Mouse (Mus musculus) c-Kit-negative CD71-positive TER-119-positive erythroid progenitor cells, embryonic 14.5 days (primary cell): ENCODE measurements around the gene Cers2.
A peak's percentile ranks its signal among the peaks of the same experiment; 100 is the strongest.
"Not testable (repeated sequence)": the region's sequence is repeated elsewhere in the genome, so short reads cannot be mapped to it uniquely, and the experiment has no call there.

Source experiments
- DNase-seq: peaks from one replicate; pipeline ENCODE4 v3.0.0-alpha.2; 2013; ENCODE audit warnings: low read depth, low spot score

Cers2 gene

DNA sequence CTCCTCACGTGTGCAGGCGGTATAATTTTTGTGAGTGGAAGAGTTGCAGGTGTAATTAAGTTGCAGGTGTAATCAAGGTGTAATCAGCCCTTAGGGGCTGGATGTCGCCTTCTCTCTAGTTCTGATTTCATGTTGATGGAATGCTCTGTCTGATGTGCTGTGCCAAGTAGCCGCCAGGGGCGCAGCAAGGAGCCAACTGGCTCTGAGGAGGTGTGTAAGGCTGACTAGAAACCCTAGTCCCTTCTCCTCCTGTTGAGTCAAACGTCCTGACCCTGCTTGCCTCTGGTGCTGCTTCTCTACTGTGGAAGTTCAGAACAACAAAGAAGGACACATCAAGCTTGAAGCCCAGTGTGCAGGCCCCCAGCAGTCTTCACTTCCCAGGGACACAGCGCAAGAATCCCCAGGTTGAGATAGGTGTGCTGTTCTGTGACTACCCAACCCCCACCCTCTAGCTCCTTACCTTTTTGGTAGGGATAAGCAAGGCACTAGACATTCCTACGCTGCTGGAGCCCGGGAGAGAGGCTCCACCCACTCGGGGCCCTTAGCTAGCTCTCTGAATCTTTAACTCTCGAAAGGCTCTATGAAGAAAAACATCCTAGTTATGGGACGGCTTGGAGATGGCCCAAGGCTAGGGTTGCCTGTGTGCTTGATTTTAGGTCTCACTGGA, 3.0 kb downstream of the Cers2 start:
- DNase-seq, result no peak

DNA sequence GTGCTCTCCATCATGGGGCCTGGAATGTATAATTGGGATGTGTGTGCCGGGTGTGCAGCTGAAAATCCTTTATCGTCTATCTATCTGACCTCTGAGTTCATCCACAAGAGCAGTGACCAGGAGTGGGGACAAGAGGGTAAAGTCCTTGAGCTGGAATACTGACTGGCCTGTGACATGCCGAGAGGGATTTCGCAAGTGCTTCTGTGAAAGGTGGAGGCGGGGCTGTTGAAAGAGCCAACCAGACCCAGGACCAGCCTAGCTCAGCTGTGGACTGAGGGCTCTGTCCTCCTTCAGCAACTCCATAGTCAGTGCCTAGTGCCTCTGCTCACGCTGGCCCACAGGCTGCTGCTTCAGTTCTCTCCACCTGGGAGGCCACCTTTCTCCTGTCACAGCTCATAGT, 4.0 kb downstream of the Cers2 start:
- no peak for DNase-seq

DNA sequence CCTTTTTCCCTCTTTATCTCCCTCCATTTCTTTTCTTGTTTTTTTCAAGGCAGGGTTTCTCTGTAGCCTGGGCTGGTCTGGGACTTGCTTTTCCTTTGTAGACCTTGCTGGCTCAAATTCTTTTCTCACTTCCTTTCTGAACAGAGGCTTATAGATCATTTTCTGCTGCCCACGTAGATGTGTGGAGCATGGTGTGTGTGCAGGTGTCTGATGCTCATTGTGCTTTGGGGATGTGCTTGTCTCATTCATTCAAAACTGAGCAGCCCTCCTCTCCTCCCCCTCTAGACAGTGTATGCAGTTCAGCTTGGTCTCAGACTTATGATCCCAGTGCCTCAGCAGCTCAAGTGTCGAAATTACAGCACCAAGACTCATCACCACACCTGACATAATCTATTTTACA, 4.5 kb downstream of the Cers2 start:
- no peak for DNase-seq

DNA sequence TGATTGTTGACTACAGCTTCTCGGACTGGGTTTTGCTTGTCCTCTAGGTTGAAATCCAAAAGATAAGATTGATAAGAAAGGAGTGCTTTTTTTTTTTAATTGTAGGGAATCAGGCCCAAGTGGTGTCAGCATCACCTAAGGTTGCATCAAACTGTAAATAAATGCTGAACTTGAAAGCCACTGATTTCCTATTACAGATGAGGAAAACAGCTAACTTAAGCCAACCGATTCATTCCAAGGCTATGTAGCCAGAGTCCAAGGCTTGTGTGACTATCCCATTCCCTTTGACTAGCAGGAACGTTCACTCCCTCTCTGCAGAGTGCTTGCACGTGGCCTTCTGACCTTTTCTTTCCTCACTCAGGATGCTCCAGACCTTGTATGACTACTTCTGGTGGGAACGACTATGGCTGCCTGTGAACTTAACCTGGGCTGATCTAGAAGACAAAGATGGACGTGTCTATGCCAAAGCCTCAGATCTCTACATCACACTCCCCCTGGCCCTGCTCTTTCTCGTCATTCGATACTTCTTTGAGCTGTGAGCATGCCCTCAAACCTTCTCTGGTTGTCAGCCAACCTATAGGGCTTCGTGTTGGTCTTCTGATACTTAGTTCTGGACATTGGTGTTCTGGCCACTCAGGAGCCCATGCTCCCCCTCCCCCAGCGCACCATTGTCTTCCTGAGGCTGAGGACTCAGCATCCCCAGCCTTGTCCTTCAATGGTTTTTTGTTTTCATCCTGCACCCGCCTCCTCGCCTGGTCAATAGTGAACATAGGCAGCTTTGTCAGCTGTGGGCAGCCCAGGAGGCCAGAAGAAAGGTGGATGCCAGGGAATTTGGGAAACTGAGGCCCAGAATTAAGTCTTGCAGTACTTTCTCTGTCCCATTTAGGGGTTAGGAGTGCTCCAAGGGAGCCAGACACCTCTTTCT, 5.4 kb downstream of the Cers2 start:
- DNase-seq, result no peak

DNA sequence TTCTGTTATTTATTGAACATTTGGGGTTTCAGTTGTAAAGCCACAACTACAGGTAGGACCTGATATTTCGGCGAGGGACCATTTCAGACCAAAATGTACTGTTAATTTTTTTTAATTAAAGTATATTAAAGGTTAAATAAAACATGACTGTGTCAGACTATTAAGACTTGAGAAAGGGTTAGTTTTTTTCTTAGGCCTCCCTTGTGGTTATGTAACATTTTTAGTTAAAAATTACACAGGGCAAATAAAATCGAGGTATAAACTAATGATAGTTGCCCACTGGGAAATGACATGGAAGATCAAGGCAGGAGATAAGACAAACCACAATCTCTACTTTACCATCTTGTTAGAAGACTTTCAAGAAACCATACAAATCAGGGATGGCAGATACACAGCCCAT, 8.8 kb downstream of the Cers2 start:
- DNase-seq, result no peak

DNA sequence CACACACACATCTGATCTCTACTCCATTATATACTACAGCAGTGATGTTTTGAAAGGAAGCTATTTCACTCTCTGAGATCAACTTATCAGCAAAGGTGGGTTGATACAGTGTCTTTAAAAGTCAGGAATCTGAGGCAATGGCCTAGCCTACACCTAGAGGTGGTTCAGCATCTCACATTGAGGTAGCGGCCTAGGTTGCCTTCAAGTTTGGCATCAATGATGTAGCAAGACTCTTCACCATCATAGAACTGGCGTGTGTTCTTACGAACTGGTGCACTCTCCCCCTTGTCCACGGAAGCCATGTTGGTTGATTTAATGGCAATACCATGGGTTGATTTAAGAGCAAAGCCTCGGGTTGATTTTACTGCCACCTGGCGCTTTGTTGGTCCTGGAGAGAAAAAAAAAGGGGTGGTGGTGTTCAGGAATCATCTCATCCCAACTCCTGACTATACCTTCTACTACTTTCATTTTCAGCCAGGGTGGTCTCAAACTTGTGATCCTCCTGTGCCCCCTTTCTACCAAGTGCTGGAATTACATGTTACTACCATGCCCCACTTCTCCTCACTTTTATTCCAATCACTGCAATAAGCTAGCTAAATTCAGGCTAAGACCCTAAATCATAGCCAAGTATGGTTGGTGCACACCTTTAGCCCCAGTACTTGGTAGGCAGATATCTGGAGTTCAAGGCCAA, 10.0 kb downstream of the Cers2 start:
- no peak for DNase-seq

DNA sequence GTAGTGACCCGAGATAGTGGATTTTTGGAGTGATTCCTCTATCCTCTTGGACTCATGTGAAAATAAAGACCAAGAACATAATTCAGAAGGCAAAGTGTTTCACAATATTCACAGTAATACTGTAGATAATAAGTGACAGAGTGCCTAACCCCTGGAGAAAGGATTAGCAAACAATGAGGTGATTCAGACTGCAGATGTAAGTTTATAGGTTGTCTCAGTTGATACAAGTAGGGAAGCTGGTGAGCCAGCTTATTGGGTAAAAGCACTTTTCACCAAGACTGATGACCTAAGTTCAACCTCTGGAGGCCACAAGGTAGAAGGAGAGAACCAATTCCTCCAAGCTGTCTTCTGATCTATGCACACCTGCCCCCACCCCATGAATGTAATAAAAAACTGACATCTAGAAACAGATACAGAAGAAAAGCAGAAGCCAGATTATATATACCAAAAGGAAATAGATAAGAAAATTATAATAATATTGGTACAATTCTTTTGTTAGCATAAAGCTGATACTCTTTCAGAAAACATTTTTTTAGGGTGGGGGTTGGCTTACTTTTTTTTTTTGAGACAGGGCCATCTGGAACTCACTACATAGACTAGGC, 14.3 kb downstream of the Cers2 start:
- no peak for DNase-seq

DNA sequence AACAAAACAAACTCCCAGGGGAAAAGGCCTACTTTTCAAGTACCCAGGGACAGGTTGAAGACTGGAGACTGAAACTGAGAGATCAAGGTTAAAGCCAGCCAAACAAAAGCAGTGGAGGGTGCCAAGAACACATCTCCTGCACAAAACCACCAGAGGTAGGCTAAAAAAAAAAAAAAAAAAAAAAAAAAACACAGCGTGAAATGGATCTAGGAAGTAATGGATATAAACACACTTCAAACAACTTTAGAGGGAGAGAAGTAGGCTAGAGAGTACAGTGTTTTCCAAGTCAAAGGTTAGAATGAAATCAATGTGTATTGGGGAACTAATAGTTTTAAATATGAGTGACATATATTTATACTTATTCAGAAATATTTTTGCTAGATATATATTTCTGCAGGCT, 16.9 kb downstream of the Cers2 start:
- no peak for DNase-seq

DNA sequence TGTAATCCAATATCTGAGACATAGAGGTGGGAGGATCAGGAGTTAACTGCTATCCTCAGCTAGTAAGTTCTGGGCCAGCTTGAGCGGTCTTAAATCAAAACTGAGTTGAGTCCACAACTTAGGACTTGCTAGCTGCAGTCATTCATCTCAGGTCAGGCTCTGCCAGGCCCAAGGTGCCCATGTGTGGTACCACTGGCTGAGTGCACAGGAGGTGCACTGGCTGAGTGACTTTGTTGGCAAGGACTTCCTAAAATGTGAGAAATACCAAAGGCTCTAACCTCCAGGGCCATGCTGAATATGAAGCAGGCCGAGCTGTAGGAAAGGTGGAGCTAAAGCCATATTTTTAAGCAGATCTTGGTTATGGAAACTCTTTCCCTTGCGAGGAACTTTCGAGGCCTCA, 22.8 kb downstream of the Cers2 start:
- no peak for DNase-seq

DNA sequence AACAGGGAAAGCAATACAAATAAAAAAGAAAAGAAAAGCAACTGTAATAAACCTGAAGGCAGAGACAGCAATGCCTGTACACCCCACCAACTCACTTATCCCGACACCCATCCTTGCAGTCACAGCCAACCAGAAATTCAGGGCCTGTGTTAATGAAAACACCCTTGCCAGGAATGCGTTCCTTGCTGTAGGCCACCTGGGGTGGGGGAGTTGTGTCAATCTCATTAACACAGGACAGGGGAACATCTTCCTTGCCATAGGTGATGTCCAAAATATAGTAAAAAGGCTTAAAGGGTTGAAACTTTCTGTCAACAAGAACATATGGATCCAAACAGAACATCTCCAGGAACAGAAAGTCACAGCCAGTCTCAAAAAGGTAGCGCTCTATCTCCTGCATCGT, 23.7 kb downstream of the Cers2 start:
- no peak for DNase-seq

DNA sequence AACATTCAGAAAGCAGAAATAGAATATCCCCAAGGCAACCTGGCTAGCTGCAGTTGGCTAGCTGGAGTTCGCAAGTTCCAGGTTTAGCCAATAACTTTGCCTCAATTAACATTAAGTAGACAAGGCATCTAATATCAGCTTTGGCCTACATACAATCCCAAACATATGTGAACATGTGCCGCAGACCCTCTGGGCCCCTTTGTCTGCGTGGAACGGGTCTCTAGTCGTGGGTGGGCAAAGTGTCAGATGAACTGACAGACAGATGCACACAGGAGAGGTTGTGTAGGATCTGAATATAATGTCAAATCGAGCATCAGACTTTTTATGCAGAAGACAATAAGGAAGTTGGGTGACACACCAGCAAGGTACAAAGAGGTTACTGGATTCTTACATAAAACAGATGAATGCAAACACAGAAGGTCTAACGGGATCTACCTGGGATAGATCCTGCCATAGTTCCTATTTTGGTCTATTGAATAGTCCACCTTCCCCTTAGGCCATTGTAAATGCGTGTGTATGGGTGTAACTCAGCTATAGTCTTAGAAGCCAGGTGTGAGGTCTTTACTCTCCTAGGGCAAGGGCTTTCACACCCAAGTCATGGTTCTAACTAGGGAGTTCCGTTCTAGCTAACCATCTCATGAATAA, 28.9 kb downstream of the Cers2 start:
- not testable (repeated sequence) for DNase-seq

DNA sequence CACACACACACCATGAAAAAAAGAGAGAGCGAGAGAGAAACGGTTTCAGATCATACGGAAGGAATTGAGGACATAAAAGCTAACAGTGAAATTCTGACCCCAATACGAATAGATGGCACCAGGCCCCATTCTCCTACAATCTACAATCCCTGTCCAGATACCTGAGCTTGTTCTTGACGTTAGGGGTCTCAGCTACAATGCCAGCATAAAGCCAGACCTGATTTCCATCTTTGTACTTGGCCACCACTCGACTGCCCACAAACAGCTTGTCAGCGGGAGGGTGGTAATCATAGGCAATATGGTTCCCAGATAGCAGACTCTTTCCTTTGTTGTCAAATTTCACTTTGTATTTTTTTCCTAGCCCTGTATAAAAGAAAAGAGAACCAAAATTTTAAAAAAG, 31.9 kb downstream of the Cers2 start:
- DNase-seq, result no peak

DNA sequence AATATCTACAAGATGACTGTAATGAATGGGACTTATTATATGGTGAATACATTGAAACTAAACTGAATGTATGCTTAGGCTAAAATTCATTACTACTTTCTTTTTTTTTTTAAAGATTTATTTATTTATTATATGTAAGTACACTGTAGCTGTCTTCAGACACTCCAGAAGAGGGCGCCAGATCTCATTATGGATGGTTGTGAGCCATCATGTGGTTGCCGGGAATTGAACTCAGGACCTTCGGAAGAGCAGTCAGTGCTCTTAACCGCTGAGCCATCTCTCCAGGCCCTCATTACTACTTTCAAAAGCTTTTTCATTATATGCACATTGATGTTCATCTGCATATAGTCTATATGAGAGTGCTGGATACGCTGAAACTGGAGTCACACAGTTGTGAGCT, 33.8 kb downstream of the Cers2 start:
- not testable (repeated sequence) for DNase-seq

DNA sequence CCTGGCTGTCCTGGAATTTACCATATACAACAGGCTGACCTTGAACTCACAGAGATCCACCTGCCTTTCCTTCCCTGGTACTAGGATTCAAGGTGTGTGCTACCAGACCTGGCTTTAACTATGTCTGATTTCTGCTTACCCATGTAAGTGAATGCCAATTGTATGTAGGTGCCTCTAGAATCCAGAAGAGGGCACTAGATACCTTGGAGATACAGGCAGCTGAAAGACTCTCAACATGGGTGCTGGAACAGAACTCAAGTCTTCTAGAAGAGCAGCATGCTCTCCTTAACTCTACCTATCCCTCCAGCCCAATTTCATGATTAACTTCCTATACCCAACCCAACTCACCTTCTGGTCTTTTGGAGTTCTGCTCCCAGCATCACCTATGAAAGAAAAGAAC, 34.9 kb downstream of the Cers2 start:
- peak; percentile 33 for DNase-seq

DNA sequence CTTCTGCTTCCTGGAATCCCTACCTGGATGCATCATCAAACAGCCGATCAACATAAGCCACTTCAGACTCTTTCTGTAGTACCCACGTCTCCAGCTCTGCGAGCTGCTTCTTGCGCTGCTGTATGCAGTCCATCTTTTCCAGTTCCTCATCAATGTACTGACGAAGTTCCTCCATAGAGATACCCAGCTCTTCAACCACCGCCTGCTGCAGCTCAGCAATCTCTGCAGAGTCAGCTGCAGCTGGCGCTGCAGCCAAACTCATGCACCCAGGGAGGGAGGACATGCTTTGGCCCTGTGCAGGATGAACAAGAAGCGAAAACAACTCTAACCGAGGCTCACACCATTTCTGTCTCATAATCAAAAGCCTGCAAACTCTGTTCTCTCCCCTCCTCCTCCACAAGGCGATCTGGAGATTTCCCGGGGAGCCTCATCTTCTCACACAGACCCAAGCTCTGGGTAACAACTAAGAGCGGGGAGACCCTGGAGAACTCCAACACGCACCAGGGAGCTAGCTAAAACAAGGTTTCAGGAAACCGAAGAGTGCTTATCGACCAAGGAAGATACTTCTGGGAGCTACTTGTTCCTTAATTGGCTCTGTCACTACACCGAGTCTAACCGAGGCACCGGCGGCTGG, 41.4 kb downstream of the Cers2 start:
- DNase-seq, result not testable (repeated sequence)

DNA sequence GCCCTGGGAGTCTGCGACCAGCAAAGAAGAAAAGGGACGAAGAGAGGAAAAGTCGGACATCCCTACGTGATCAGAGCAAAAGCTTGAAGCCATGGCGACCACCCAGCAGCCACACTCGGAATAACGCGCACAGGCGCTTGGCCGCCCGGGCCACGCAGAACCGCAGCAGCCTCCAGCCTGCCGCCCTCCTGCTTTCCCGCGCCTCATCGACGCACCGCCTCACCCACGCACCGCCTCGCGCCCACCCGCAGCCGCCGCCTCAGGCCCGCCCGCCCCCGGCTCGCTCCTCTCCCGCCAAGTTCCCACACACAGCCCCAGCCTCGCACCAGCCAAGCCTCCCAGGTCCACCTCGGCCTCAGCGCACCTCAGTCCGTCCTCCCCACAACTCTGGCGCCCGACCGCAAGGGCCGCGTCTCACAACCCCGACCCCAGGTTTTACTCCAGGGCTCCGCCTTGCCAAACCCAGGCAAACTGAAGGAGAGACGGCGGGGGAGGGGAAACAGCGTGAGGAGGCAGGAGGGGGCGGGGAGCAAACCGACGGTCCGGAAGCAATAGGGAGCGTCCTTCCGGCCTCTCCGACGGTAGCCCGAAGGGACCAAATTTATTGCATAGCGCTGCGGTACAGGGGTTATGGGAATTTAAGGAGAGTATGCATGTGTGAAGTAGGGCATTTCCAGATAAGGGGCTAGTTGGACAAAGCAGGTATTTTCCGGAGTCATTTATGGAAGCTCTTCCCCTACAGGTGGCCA, 42.3 kb downstream of the Cers2 start, which contains the start of gene Setdb1:
Setdb1 (minus strand) TSS at position 502 of the 749 bp plus-strand sequence.
- DNase-seq, result peak; percentile 90

DNA sequence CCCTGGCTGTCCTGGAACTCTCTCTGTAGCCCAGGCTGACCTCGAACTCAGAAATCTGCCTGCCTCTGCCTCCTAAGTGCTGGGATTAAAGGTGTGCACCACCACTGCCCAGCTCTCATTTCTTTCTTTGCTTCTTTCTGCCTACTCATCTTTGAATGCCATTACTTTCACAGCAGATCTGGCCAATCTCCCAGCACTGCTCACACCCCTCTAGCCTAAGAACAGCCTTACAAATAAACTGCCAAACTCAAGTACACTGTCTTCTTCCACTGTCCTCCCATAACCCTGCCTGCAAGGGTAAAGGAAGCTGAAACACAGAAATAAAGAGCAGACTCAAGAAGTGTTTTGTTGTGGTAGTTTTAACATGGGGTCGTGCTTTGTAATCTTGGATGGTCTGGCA, 43.2 kb downstream of the Cers2 start:
- DNase-seq, result no peak

DNA sequence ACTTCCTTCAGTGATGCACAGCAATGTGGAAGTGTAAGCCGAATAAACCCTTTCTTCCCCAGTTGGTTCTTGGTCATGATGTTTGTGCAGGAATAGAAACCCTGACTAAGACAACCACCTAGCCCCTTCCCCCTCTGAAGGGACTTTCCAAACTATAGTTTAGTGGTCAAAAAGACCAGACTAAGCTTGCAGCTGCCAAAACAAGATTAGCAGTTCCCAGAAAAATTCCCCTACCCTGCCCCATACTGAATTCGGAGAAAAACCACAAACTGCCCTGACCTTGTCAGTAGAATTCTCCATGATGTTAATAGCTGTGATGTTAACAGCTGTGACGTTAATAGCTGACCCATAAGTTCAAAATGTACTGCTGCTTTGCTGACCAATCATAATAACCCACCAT, 45.7 kb downstream of the Cers2 start:
- DNase-seq, result peak; percentile 26

DNA sequence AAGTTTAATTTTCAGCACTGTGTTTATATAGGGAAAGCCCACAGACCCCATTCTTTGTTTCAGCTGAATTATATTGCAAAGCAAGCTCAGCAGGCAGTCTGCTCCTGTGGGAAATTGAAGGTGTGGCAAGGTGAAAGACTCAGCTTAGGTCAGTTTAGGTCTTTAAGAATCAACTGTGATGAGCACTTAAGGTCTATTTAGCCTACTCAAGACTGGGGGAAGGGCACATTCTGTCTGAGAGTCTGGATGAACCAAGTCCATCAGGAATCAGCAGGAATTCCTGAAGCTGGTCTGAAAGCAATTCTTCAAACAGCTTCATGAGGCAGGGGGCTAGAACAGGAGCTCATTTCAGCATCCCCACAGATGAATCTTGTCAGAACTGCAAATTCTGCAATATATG, 55.5 kb downstream of the Cers2 start:
- no peak for DNase-seq
